Mouse (Mus musculus) liver, embryonic 13.5 days (tissue): ENCODE results near the gene Babam2. TPM values are rescaled to one million over a fixed set of nuclear protein-coding genes. Genes with fewer than 3 reads are reported as not detected.

Experiments used
- ATAC-seq: fragments of 200-750 bp; cut with Nextera tagmentation; 2 replicates; pipeline ENCODE4 v1.8.0; 2017; ENCODE audit warnings: low read depth, mild to moderate bottlenecking, moderate number of reproducible peaks, moderate library complexity
- DNase-seq: peaks from one replicate; pipeline ENCODE4 v3.0.0; 2022
- H3K27ac ChIP-seq: fragments of 300-500 bp; sonication (generic); 2 replicates; pipeline ENCODE4 v1.5.1; 2015; ENCODE audit warnings: moderate library complexity, mild to moderate bottlenecking, inconsistent platforms
- H3K27me3 ChIP-seq: fragments of 300-500 bp; sonication (generic); 2 replicates; pipeline ENCODE4 v1.6.1; 2015; ENCODE audit warnings: mild to moderate bottlenecking, inconsistent platforms
- H3K36me3 ChIP-seq: fragments of 300-500 bp; sonication (generic); 2 replicates; pipeline ENCODE4 v1.6.1; 2015; ENCODE audit warnings: mild to moderate bottlenecking, inconsistent platforms
- H3K4me1 ChIP-seq: fragments of 300-500 bp; sonication (generic); replicated peaks from 2 replicates; pipeline ENCODE4 v1.6.1; 2015; ENCODE audit warnings: inconsistent platforms
- H3K4me2 ChIP-seq: fragments of 300-500 bp; sonication (generic); 2 replicates; pipeline ENCODE4 v1.6.1; 2015; ENCODE audit warnings: inconsistent platforms, mild to moderate bottlenecking, moderate library complexity
- H3K4me3 ChIP-seq: fragments of 300-500 bp; sonication (generic); replicated peaks from 2 replicates; pipeline ENCODE4 v1.5.1; 2015; ENCODE audit warnings: mild to moderate bottlenecking, inconsistent platforms
- H3K9ac ChIP-seq: fragments of 300-500 bp; sonication (generic); 2 replicates; pipeline ENCODE4 v1.6.1; 2015; ENCODE audit warnings: mild to moderate bottlenecking, inconsistent platforms
- H3K9me3 ChIP-seq: fragments of 300-500 bp; sonication (generic); replicated peaks from 2 replicates; pipeline ENCODE4 v1.6.1; 2016; ENCODE audit warnings: inconsistent platforms
- WGBS: fragments of 180-500 bp; shearing (Covaris S2); methylation state at CpG from one replicate; pipeline ENCODE4 v1.1.7; 2015; ENCODE audit not compliant: insufficient replicate concordance; 5-methylcytosine and 5-hydroxymethylcytosine counted together
- polyA plus RNA-seq: library from polyadenylated mRNA; unstranded; fragments of >200 nt; fragmentation: Nextera tagmentation; extraction: Ambion mirVana; gene quantifications from 2 replicates; pipeline ENCODE4 v1.2.1, GENCODE M21; 2015

Gene Babam2
- polyA plus RNA-seq = 37.1 and 43.2 TPM in 2 replicates

- peak within 1 kb of the TSS; percentile 97 for H3K27ac ChIP-seq
- WGBS = under 1% methylated on average over 66 of the region's 71 CpGs
- H3K27me3 ChIP-seq = no peaks in the 10 kb centered on the region
These were observed at the start of gene Babam2 for GRCm38 (mm10) chr5:31697644-31698296. TSS of gene Babam2 (plus strand) at chr5:31697684.

DNA sequence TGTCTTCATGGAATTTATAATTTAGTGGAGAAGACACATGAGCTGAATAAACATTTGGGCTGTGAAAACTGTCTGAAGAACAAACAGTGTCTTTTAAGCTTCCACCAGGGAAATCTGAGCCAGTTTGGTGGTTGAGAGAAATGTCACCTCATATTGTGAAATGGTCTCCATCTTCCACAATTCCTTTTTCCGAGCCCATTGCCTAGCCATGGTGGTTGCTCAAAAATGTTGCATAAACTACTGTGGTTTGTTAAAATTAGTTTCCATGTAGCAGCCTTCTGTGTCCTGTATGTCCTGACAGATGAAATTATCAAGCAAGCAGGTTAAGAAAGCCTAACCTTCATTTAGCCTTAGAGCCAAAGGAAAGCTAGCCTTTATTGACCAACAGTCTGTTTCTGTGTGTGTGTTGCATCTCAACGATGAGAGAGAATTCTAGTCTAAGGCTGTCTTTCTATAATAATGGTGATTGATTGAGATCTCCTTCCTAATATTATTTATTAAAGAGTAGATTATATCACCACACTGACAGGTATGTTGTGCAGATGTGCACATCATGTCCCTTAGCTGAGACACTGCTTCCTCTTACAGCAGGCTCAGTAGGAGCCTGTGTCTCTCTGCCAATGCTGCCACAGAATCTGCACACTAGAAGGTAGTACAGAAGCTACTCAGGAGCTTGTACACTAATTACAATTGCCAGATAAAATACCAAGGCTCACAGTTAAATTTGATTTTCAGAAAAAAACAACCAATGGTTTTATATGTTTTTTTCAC, 46.8 kb upstream of the Babam2 start:
- H3K9me3 ChIP-seq = no peaks in the 10 kb centered on the region
- WGBS = 78% methylated on average over 2 of the region's 2 CpGs
- peaks cover 22% of the 10 kb centered on the region for H3K36me3 ChIP-seq
- no peak overlapping the region for H3K4me3 ChIP-seq
- ATAC-seq = no peak
- DNase-seq = no peak
- H3K27me3 ChIP-seq = no peaks in the 10 kb centered on the region
- no peaks in the 10 kb centered on the region for H3K4me1 ChIP-seq
- no peak overlapping the region for H3K4me2 ChIP-seq
- no peak overlapping the region for H3K9ac ChIP-seq
- H3K27ac ChIP-seq = no peak overlapping the region

More at GRCm38 (mm10) chr5:31697644-31698296, at the start of gene Babam2:
- no peaks in the 10 kb centered on the region for H3K9me3 ChIP-seq
- peaks cover 58% of the 10 kb centered on the region for H3K4me1 ChIP-seq
- ATAC-seq (peak; percentile 91), DNase-seq (peak; percentile 89)
- H3K36me3 ChIP-seq = peaks cover 7% of the 10 kb centered on the region; the same call in 1 of the 2 replicates
- peak within 1 kb of the TSS; percentile 90 for H3K9ac ChIP-seq
- H3K4me2 ChIP-seq = peak within 1 kb of the TSS; percentile 90
- peak within 1 kb of the TSS; percentile 88 for H3K4me3 ChIP-seq

DNA sequence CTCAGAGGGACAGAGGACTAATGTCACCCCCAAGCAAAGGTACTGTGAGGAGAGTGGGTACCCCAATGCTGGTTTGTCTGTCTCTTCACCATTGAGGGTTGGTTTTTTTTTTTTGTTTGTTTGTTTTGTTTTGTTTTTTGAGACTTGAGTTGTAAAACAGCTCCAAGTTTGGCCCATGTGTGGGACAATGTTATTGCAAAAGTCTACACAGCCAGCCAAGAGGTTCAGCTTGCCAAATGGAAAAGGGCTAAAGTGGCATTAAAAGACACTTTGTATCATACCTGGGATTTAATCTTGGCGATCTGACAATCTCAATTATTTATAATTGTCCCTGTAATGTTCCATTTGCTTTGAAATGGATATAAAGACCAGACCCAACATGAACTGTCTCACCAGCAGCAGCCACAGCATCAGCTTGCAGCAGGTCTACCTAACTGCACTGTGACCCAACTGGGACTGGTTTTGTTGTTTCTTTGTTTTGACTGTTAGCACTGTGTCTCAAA, 41.7 kb upstream of the Babam2 start:
- no peak overlapping the region for H3K4me2 ChIP-seq
- WGBS = 77% methylated on average over 1 of the region's 1 CpGs
- peaks cover 14% of the 10 kb centered on the region for H3K36me3 ChIP-seq
- no peak overlapping the region for H3K4me3 ChIP-seq
- no peaks in the 10 kb centered on the region for H3K9me3 ChIP-seq
- no peaks in the 10 kb centered on the region for H3K4me1 ChIP-seq
- no peak for ATAC-seq
- DNase-seq = no peak
- H3K27me3 ChIP-seq = no peaks in the 10 kb centered on the region
- no peak overlapping the region for H3K27ac ChIP-seq
- H3K9ac ChIP-seq = no peak overlapping the region

GRCm38 (mm10) chr5:31666176-31666575, 31.3 kb upstream of the Babam2 start:
- no peaks in the 10 kb centered on the region for H3K27me3 ChIP-seq
- ATAC-seq (no peak), DNase-seq (no peak)
- 37% methylated on average over 1 of the region's 1 CpGs for WGBS
- no peak overlapping the region for H3K4me2 ChIP-seq
- H3K9me3 ChIP-seq = no peaks in the 10 kb centered on the region
- no peak overlapping the region for H3K9ac ChIP-seq
- no peak overlapping the region for H3K27ac ChIP-seq
- H3K4me3 ChIP-seq = no peak overlapping the region
- no peaks in the 10 kb centered on the region for H3K36me3 ChIP-seq
- H3K4me1 ChIP-seq = 0 out of 2 replicates have a peak, but pooled peaks cover 5% of the 10 kb centered on the region

GRCm38 (mm10) chr5:31668325-31668968, 29.0 kb upstream of the Babam2 start:
- no peaks in the 10 kb centered on the region for H3K27me3 ChIP-seq
- no peak overlapping the region; the same call in 1 of the 2 replicates for H3K27ac ChIP-seq
- WGBS = 78% methylated on average over 13 of the region's 13 CpGs
- H3K9me3 ChIP-seq = no peaks in the 10 kb centered on the region
- no peak overlapping the region for H3K9ac ChIP-seq
- DNase-seq (no peak), ATAC-seq (no peak)
- H3K4me2 ChIP-seq = no peak overlapping the region
- no peaks in the 10 kb centered on the region for H3K36me3 ChIP-seq
- no peak overlapping the region for H3K4me3 ChIP-seq
- no peaks in the 10 kb centered on the region for H3K4me1 ChIP-seq

DNA sequence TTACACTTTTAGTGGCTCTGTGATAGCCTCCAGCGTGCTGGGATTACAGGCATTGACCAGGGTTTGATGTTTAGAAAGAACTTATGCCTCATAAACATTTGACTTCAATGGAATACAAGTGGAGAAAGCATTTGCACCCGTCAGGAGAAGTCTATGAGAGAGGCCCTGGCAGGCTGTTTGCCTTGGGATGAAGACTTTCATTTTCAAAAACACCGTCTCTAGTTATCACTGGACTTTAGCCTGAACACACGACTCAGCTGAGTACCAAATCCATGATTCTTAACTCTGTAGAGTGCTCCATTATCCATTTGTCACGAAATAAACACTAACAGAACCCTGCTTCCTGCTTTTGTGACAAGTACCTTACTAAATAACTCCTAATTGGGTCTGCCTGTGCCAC, 27.5 kb upstream of the Babam2 start:
- no peak overlapping the region for H3K27ac ChIP-seq
- no peak overlapping the region for H3K9ac ChIP-seq
- no peaks in the 10 kb centered on the region for H3K36me3 ChIP-seq
- no peak for ATAC-seq
- H3K9me3 ChIP-seq = no peaks in the 10 kb centered on the region
- 64% methylated on average over 5 of the region's 5 CpGs for WGBS
- H3K4me3 ChIP-seq = no peak overlapping the region
- no peak overlapping the region for H3K4me2 ChIP-seq
- H3K27me3 ChIP-seq = no peaks in the 10 kb centered on the region
- no peaks in the 10 kb centered on the region for H3K4me1 ChIP-seq
- no peak for DNase-seq

- Histone ChIP-seq H3K36me3 (no peaks in the 10 kb centered on the region), H3K4me3 (no peak overlapping the region), H3K9me3 (no peaks in the 10 kb centered on the region), H3K27ac (no peak overlapping the region), H3K4me1 (no peaks in the 10 kb centered on the region), H3K9ac (no peak overlapping the region), H3K27me3 (no peaks in the 10 kb centered on the region), H3K4me2 (no peak overlapping the region)
- DNase-seq = no peak
- ATAC-seq = no peak
- WGBS = 50% methylated on average over 2 of the region's 2 CpGs
These were observed 26.3 kb upstream of the Babam2 start for GRCm38 (mm10) chr5:31671137-31671536.

- 71% methylated on average over 2 of the region's 2 CpGs for WGBS
- ATAC-seq (no peak), DNase-seq (no peak)
These were observed 24.1 kb upstream of the Babam2 start for GRCm38 (mm10) chr5:31673431-31673830.

GRCm38 (mm10) chr5:31678000-31678399, 19.5 kb upstream of the Babam2 start:
- Histone ChIP-seq H3K4me3 (no peak overlapping the region), H3K27ac (no peak overlapping the region), H3K4me2 (no peak overlapping the region), H3K9me3 (no peaks in the 10 kb centered on the region), H3K36me3 (0 out of 2 replicates have a peak, but pooled peaks cover 3% of the 10 kb centered on the region), H3K27me3 (no peaks in the 10 kb centered on the region), H3K9ac (no peak overlapping the region), H3K4me1 (peaks cover 9% of the 10 kb centered on the region)
- DNase-seq (no peak), ATAC-seq (no peak)
- WGBS = 45% methylated on average over 1 of the region's 1 CpGs

More at GRCm38 (mm10) chr5:31673431-31673830, 24.1 kb upstream of the Babam2 start:
- no peak overlapping the region for H3K27ac ChIP-seq
- no peak overlapping the region for H3K4me3 ChIP-seq
- H3K27me3 ChIP-seq = no peaks in the 10 kb centered on the region
- no peaks in the 10 kb centered on the region for H3K36me3 ChIP-seq
- peaks cover 9% of the 10 kb centered on the region for H3K4me1 ChIP-seq
- H3K9me3 ChIP-seq = no peaks in the 10 kb centered on the region
- no peak overlapping the region for H3K4me2 ChIP-seq
- no peak overlapping the region for H3K9ac ChIP-seq

DNA sequence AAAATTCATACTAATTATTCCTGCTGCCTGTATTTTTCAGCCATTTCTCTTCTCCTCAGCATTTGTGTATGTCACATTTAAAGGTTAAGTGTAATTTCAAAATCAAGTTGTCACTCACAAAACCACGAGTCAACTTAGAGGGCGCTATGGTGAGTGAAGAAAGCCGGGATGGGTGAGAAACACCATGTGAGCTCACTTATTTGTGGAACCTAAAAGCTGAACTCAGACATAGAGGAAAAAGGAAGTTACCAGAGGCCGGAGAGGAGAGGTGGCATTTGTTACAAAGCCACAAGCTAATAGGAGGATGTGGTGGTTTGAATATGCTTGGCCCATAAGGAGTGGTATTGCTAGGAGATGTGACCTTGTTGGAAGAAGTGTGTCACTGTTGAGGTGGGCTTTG, 17.3 kb upstream of the Babam2 start:
- 70% methylated on average over 4 of the region's 4 CpGs for WGBS
- Histone ChIP-seq H3K9me3 (no peaks in the 10 kb centered on the region), H3K36me3 (0 out of 2 replicates have a peak, but pooled peaks cover 3% of the 10 kb centered on the region), H3K27me3 (no peaks in the 10 kb centered on the region), H3K4me1 (peaks cover 21% of the 10 kb centered on the region), H3K4me2 (no peak overlapping the region), H3K9ac (no peak overlapping the region), H3K4me3 (no peak overlapping the region), H3K27ac (no peak overlapping the region)
- DNase-seq (no peak), ATAC-seq (no peak)

DNA sequence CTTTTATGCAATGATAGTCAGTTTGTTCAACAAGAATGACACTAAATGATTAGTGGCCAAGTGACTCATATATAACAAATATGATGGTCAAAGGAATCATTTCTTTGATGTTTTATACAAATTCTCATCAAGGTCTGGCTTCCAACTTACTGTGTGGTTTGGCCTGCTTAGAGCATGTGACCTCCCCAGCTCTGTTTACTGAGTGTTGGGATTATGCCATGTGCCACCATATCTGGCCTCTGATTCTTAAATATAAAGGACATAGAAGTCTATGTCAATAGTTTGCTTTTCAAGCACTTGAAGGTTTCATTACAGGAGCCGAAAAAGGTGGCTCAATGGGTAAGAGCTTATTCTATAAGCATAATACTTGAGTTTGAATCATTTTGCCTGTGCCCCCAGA, 15.2 kb upstream of the Babam2 start:
- Histone ChIP-seq H3K9me3 (no peaks in the 10 kb centered on the region), H3K9ac (no peak overlapping the region), H3K27me3 (no peaks in the 10 kb centered on the region), H3K4me2 (no peak overlapping the region), H3K27ac (no peak overlapping the region), H3K36me3 (0 out of 2 replicates have a peak, but pooled peaks cover 3% of the 10 kb centered on the region), H3K4me3 (no peak overlapping the region), H3K4me1 (peaks cover 31% of the 10 kb centered on the region)
- WGBS = 69% methylated on average over 1 of the region's 1 CpGs
- no peak for DNase-seq
- no peak for ATAC-seq
